17 mouse cellular contexts compared by ENCODE assay signal in the genomic region with DNA sequence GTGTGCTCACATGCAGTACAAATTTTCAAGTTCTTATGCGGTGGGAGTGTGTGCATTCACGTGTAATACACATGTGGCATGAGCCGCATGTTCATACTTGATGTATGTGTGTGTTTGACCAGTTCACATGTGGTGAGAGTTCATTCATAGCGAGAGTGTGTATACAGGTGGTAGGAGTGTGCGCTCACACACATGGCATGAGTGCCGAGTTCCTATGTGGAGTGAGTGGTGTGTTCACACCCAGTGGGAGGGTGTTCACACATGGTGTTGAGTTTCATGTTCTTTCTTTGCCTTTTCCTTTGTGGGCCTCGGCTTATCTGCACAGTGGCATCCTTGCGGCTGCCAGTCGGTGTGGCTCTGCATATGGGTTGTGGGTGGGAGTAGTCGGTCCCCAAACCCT. TPM values are rescaled to one million over a fixed set of nuclear protein-coding genes. Genes with fewer than 3 reads are reported as not detected.
DNase-seq lines count a peak whose midpoint lies in the region; ATAC-seq and TF ChIP-seq lines count a peak whose summit lies in the region.
"Had no signal": no experiment of that assay in that cellular context is flagged by ENCODE, and none has a peak within 500 bp of the region (broad histone marks: within the 10 kb centered on the region; RNA-seq: fewer than 3 reads in every experiment).

No protein-coding gene starts in this region.

- intact Hi-C loops in heart, postnatal 10 days (cut with DNase I) = no loop called here

- H3K4me3 ChIP-seq in heart, postnatal 0 days (ENCODE audit: low read depth, low read length) = no peak overlapping the region
- H3K4me3 ChIP-seq in thymus, adult 2 months (ENCODE audit: control insufficient read depth, insufficient read depth, low read length) = no peak overlapping the region
- H3K4me3 ChIP-seq: hindbrain, embryonic 12.5 days; liver, embryonic 13.5 days; midbrain, embryonic 15.5 days had no signal

- no peak for TF ChIP-seq CTCF in heart, postnatal 0 days (IDR thresholded peaks at IDR 0.05; ENCODE audit: low read depth)
- TF ChIP-seq CTCF in thymus, adult 2 months (IDR thresholded peaks at IDR 0.05; ENCODE audit: borderline replicate concordance, control insufficient read depth, extremely low read depth, insufficient read depth, low read length, poor library complexity) = no peak

- H3K4me2 ChIP-seq in heart, postnatal 0 days (ENCODE audit: low read depth, low read length) = no peak overlapping the region
- H3K4me2 ChIP-seq: hindbrain, embryonic 12.5 days; liver, embryonic 13.5 days; midbrain, embryonic 15.5 days had no signal

- peak; percentile 13 for DNase-seq in CD4-positive, CD25-positive, alpha-beta regulatory T cell, adult 2 months (ENCODE audit: low read depth, low spot score)
- no peak for DNase-seq in heart, postnatal 0 days (ENCODE audit: low spot score)
- DNase-seq in heart, postnatal 10 days = no peak
- peak; percentile 14 for DNase-seq in thymus, adult 2 months
- DNase-seq in thymus, adult 18-20 months = no peak
- no peak for DNase-seq in cerebellum, adult 9-11 months
- no peak for DNase-seq in testis, postnatal 14 days (ENCODE audit: low spot score)
- DNase-seq: cerebellum, postnatal 36 days; gastrocnemius, postnatal 25 days; kidney, adult 2 months; left cerebral cortex, postnatal 4 days; liver, embryonic 13.5 days; lung, postnatal 36 days; spleen, adult 18-20 months had no signal

- H3K4me1 ChIP-seq in heart, postnatal 0 days (ENCODE audit: control insufficient read depth, insufficient read depth) = peaks cover 36% of the 10 kb centered on the region
- peaks cover 28% of the 10 kb centered on the region for H3K4me1 ChIP-seq in thymus, adult 2 months (replicated peaks; ENCODE audit: control insufficient read depth, insufficient read depth, low read length)
- H3K4me1 ChIP-seq: midbrain, embryonic 15.5 days had no signal

- no peaks in the 10 kb centered on the region for H3K36me3 ChIP-seq in heart, postnatal 0 days (replicated peaks; ENCODE audit: control insufficient read depth, insufficient read depth, low read length)
- H3K36me3 ChIP-seq in thymus, adult 2 months (ENCODE audit: control insufficient read depth, insufficient read depth, low read length) = no peaks in the 10 kb centered on the region
- H3K36me3 ChIP-seq: hindbrain, embryonic 12.5 days; liver, embryonic 13.5 days; midbrain, embryonic 15.5 days had no signal

- TF ChIP-seq EP300 in heart, postnatal 0 days (IDR thresholded peaks at IDR 0.05; ENCODE audit: low read depth) = no peak

- no peak overlapping the region for H3K9ac ChIP-seq in heart, postnatal 0 days (replicated peaks; ENCODE audit: low read depth, low read length)
- H3K9ac ChIP-seq: hindbrain, embryonic 12.5 days; liver, embryonic 13.5 days; midbrain, embryonic 15.5 days had no signal

- 70% methylated on average over 10 of the region's 10 CpGs for WGBS in heart, postnatal 0 days
- WGBS in thymus, adult 2 months = 58% methylated on average over 10 of the region's 10 CpGs

- no peak for TF ChIP-seq POLR2A in thymus, adult 2 months (IDR thresholded peaks at IDR 0.05; ENCODE audit: control insufficient read depth, extremely low read depth, insufficient read depth, low read length, poor library complexity)

- no peaks in the 10 kb centered on the region for H3K9me3 ChIP-seq in heart, postnatal 0 days (replicated peaks; ENCODE audit: control insufficient read depth, low read length)
- H3K9me3 ChIP-seq: hindbrain, embryonic 12.5 days; liver, embryonic 13.5 days; midbrain, embryonic 15.5 days had no signal

- H3K27me3 ChIP-seq in heart, postnatal 0 days (ENCODE audit: control insufficient read depth, insufficient read depth, low read length) = no peaks in the 10 kb centered on the region
- H3K27me3 ChIP-seq in thymus, adult 2 months (ENCODE audit: control insufficient read depth, insufficient read depth, low read length) = no peaks in the 10 kb centered on the region; the same call in 1 of the 2 replicates
- H3K27me3 ChIP-seq: hindbrain, embryonic 12.5 days; midbrain, embryonic 15.5 days had no signal

- peak overlapping the region; percentile 27; the same call in 1 of the 2 replicates for H3K27ac ChIP-seq in heart, postnatal 0 days (ENCODE audit: low read depth)
- peak overlapping the region; percentile 30 for H3K27ac ChIP-seq in thymus, adult 2 months (ENCODE audit: control insufficient read depth, insufficient read depth, low read length)
- H3K27ac ChIP-seq: hindbrain, embryonic 12.5 days; liver, embryonic 13.5 days; midbrain, embryonic 15.5 days had no signal

- ATAC-seq in CD4-positive, CD25-positive, alpha-beta regulatory T cell, adult 4 months = no peak
- no peak for ATAC-seq in heart, postnatal 0 days (ENCODE audit: insufficient read depth, low read depth)
- ATAC-seq: midbrain, embryonic 15.5 days had no signal

RNA-seq across cellular contexts. Expression of a gene that starts 39.1 kb away (rescaled TPM):
- 10 to 100 TPM; 13.0 to 18.1 TPM for polyA plus RNA-seq in CD4-positive, CD25-positive, alpha-beta regulatory T cell, adult 4 months (2017; shearing (Covaris generic))
- total RNA-seq in heart, postnatal 0 days (2014; rRNA removed; ENCODE audit: low replicate concordance) = 18.7 and 30.4 TPM in 2 replicates
- 33.2 and 46.6 TPM in 2 replicates for polyA plus RNA-seq in heart, postnatal 0 days (2015; fragmentation: Nextera tagmentation; extraction: Ambion mirVana)
- 10 to 100 TPM; 27.8 to 37.9 TPM for total RNA-seq in heart, postnatal 10 days (2021)
- 15.0 and 16.2 TPM in 2 replicates for polyA plus RNA-seq in thymus, adult 2 months (2012; rRNA removed)

Comparison
In these comparisons a context has a peak if more than half of its experiments do, and no peak if none do; other contexts are left out.
1. DNase-seq: peak in CD4-positive, CD25-positive, alpha-beta regulatory T cell, adult 2 months (single experiment) and thymus, adult 2 months (single experiment); none in heart, postnatal 0 days (single experiment), heart, postnatal 10 days (0 of 2), thymus, adult 18-20 months (0 of 2), cerebellum, adult 9-11 months (single experiment) and testis, postnatal 14 days (single experiment).